Mouse (Mus musculus): ENCODE data around the gene Rras. TPM values are rescaled to one million over a fixed set of nuclear protein-coding genes. Genes with fewer than 3 reads are reported as not detected.
A peak's percentile ranks its signal among the peaks of the same experiment; 100 is the strongest.
"Not testable (repeated sequence)": the region's sequence is repeated elsewhere in the genome, so short reads cannot be mapped to it uniquely, and the experiment has no call there.

Rras gene
- polyA plus RNA-seq, 1 experiment from 2014 or later = 17.7 TPM

GRCm38 (mm10) chr7:45015957-45016612, 1.7 kb upstream of the Rras start, which contains the start of gene Scaf1:
Scaf1 (minus strand) TSS chr7:45016363.
- DNase-seq (ENCODE audit: low spot score) (peak; percentile 100), ATAC-seq (ENCODE audit: insufficient read depth, low FRiP score, low TSS enrichment) (peak; percentile 90)
- peak within 1 kb of the TSS; percentile 72 for H3K27ac ChIP-seq (ENCODE audit: low read depth, low read length)
- H3K9ac ChIP-seq (ENCODE audit: low read length) = peak within 1 kb of the TSS; percentile 93
- H3K36me3 ChIP-seq (ENCODE audit: control insufficient read depth, insufficient read depth, low read length) = peaks cover 15% of the 10 kb centered on the region
- peak within 1 kb of the TSS; percentile 76 for H3K4me3 ChIP-seq (ENCODE audit: low read depth, low read length)
- no peaks in the 10 kb centered on the region for H3K9me3 ChIP-seq (ENCODE audit: control insufficient read depth, low read length)
- H3K4me2 ChIP-seq (ENCODE audit: low read depth) = peak within 1 kb of the TSS; percentile 84
- 1% methylated on average over 69 of the region's 69 CpGs for WGBS
- peaks cover 12% of the 10 kb centered on the region for H3K4me1 ChIP-seq (ENCODE audit: control insufficient read depth, insufficient read depth, low read length)
- H3K27me3 ChIP-seq (ENCODE audit: control insufficient read depth, insufficient read depth, low read length) = no peaks in the 10 kb centered on the region

DNA sequence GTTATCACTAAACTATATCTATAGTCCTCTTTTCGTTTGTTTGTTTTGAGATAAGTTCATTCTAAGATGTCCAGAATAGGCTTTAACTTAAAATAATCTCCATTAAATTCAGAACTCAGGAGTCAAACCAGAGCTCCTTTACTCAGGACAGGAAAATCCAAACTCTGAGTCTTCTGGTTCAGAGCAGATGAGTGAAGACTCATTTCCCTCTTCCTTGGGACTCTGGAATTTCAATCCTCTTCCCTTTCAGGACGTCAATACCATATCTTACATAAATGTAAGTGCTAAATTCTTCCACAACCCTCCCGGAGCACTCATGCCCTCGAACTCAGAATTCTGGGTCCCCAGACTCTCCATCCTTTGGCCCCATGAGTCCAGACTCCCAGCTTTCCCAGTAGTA, 1.0 kb upstream of the Rras start:
- peak overlapping the region; percentile 84 for H3K4me2 ChIP-seq (ENCODE audit: low read depth)
- 2% methylated on average over 4 of the region's 4 CpGs for WGBS
- peak overlapping the region; percentile 72 for H3K27ac ChIP-seq (ENCODE audit: low read depth, low read length)
- no peaks in the 10 kb centered on the region for H3K9me3 ChIP-seq (ENCODE audit: control insufficient read depth, low read length)
- peak overlapping the region; percentile 69; the same call in 1 of the 2 replicates for H3K9ac ChIP-seq (ENCODE audit: low read length)
- H3K4me3 ChIP-seq (ENCODE audit: low read depth, low read length) = peak overlapping the region; percentile 76
- DNase-seq (ENCODE audit: low spot score) = no peak
- H3K36me3 ChIP-seq (ENCODE audit: control insufficient read depth, insufficient read depth, low read length) = peaks cover 11% of the 10 kb centered on the region
- ATAC-seq (ENCODE audit: insufficient read depth, low FRiP score, low TSS enrichment) = no peak
- H3K4me1 ChIP-seq (ENCODE audit: control insufficient read depth, insufficient read depth, low read length) = peaks cover 12% of the 10 kb centered on the region
- H3K27me3 ChIP-seq (ENCODE audit: control insufficient read depth, insufficient read depth, low read length) = no peaks in the 10 kb centered on the region

DNA sequence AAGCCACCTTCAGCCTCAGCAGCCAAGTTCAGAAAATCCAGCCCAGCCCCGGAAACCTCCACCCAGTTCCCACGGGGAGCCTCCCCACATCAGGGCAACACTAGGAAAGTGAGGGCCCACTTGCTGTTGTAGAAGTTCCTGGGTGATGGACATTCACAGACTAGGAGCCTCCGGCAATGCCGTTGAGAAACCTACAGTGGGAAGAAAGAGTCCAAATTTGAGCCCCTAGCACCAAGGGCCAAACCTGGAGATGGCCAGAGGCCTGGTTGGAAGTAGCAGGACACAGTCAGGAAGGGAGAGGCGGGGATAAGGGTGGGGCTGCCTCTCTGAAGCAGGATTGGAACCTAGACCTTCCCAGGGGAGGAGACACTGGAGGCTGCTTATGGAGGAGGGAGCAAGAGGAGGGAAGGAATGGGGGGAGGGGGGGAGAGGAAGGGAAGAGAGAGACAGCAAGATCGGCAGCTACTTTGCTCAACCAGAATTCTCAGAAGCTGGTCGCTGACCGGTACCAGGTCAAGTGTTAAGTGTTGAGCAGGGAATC, 1.3 kb downstream of the Rras start:
- Histone ChIP-seq H3K9me3 (ENCODE audit: control insufficient read depth, low read length) (no peaks in the 10 kb centered on the region), H3K27ac (ENCODE audit: low read depth, low read length) (no peak overlapping the region), H3K27me3 (ENCODE audit: control insufficient read depth, insufficient read depth, low read length) (no peaks in the 10 kb centered on the region), H3K9ac (ENCODE audit: low read length) (no peak overlapping the region), H3K4me1 (ENCODE audit: control insufficient read depth, insufficient read depth, low read length) (peaks cover 12% of the 10 kb centered on the region), H3K4me3 (ENCODE audit: low read depth, low read length) (no peak overlapping the region), H3K4me2 (ENCODE audit: low read depth) (no peak overlapping the region), H3K36me3 (ENCODE audit: control insufficient read depth, insufficient read depth, low read length) (no peaks in the 10 kb centered on the region; the same call in 1 of the 2 replicates)
- DNase-seq (ENCODE audit: low spot score) (no peak), ATAC-seq (ENCODE audit: insufficient read depth, low FRiP score, low TSS enrichment) (no peak)
- 38% methylated on average over 8 of the region's 8 CpGs for WGBS

- Histone ChIP-seq H3K27ac (ENCODE audit: low read depth, low read length) (no peak overlapping the region), H3K27me3 (ENCODE audit: control insufficient read depth, insufficient read depth, low read length) (no peaks in the 10 kb centered on the region), H3K36me3 (ENCODE audit: control insufficient read depth, insufficient read depth, low read length) (no peaks in the 10 kb centered on the region), H3K4me2 (ENCODE audit: low read depth) (no peak overlapping the region), H3K9me3 (ENCODE audit: control insufficient read depth, low read length) (no peaks in the 10 kb centered on the region), H3K4me3 (ENCODE audit: low read depth, low read length) (no peak overlapping the region), H3K9ac (ENCODE audit: low read length) (no peak overlapping the region), H3K4me1 (ENCODE audit: control insufficient read depth, insufficient read depth, low read length) (peaks cover 5% of the 10 kb centered on the region; the same call in 1 of the 2 replicates)
- no peak for DNase-seq (ENCODE audit: low spot score)
- 70% methylated on average over 9 of the region's 9 CpGs for WGBS
- ATAC-seq (ENCODE audit: insufficient read depth, low FRiP score, low TSS enrichment) = no peak
These were observed 2.5 kb downstream of the Rras start for GRCm38 (mm10) chr7:45020225-45020624.

- DNase-seq (ENCODE audit: low spot score); H3K4me3 ChIP-seq (ENCODE audit: low read depth, low read length); H3K4me1 ChIP-seq (ENCODE audit: control insufficient read depth, insufficient read depth, low read length); ATAC-seq (ENCODE audit: insufficient read depth, low FRiP score, low TSS enrichment); H3K9me3 ChIP-seq (ENCODE audit: control insufficient read depth, low read length); H3K27me3 ChIP-seq (ENCODE audit: control insufficient read depth, insufficient read depth, low read length); H3K9ac ChIP-seq (ENCODE audit: low read length); H3K27ac ChIP-seq (ENCODE audit: low read depth, low read length); H3K4me2 ChIP-seq (ENCODE audit: low read depth): not testable (repeated sequence)
- peaks cover 12% of the 10 kb centered on the region for H3K36me3 ChIP-seq (ENCODE audit: control insufficient read depth, insufficient read depth, low read length)
- WGBS = 79% methylated on average over 5 of the region's 5 CpGs
These were observed 6.0 kb downstream of the Rras start for GRCm38 (mm10) chr7:45023711-45024110.

GRCm38 (mm10) chr7:45024281-45025248, 6.8 kb downstream of the Rras start:
- H3K9ac ChIP-seq (ENCODE audit: low read length) = no peak overlapping the region
- DNase-seq (ENCODE audit: low spot score) (no peak), ATAC-seq (ENCODE audit: insufficient read depth, low FRiP score, low TSS enrichment) (no peak)
- H3K27me3 ChIP-seq (ENCODE audit: control insufficient read depth, insufficient read depth, low read length) = no peaks in the 10 kb centered on the region
- H3K9me3 ChIP-seq (ENCODE audit: control insufficient read depth, low read length) = no peaks in the 10 kb centered on the region
- 88% methylated on average over 15 of the region's 15 CpGs for WGBS
- H3K36me3 ChIP-seq (ENCODE audit: control insufficient read depth, insufficient read depth, low read length) = peaks cover 18% of the 10 kb centered on the region
- H3K27ac ChIP-seq (ENCODE audit: low read depth, low read length) = no peak overlapping the region
- H3K4me1 ChIP-seq (ENCODE audit: control insufficient read depth, insufficient read depth, low read length) = no peaks in the 10 kb centered on the region
- no peak overlapping the region for H3K4me3 ChIP-seq (ENCODE audit: low read depth, low read length)
- H3K4me2 ChIP-seq (ENCODE audit: low read depth) = no peak overlapping the region

DNA sequence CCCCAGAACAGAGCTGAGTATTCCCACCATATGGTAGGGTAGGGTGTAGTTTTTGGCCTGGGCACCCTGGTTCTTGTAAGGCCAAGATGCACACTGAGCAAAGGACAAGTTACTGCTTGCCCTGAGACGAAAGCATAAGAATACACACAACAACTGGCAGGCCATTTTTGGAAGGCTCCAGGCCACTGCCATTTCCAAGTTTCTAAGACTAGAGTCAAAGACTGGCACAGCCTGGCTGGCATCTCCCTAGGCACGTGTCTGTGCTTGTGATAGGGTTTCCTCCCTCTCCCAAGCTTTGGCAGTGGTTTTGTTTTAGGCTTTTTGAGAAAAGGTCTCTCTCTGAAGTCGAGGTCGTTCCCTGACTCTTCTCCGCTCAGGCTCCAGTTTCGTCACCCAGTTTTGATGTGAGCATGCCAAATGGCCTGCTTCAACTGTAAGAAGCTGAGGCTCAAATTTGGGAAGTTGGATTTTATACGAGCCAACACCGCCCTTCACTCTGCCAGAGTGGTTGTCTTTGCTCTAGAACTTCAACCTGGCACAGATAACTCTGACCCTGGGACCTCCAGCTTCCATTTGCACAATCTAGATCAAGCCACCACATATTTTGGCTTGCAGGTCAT, 8.0 kb downstream of the Rras start:
- 80% methylated on average over 8 of the region's 8 CpGs for WGBS
- H3K9me3 ChIP-seq (ENCODE audit: control insufficient read depth, low read length) = no peaks in the 10 kb centered on the region

GRCm38 (mm10) chr7:45026256-45026655, 8.5 kb downstream of the Rras start:
- Histone ChIP-seq H3K9ac (ENCODE audit: low read length) (no peak overlapping the region), H3K9me3 (ENCODE audit: control insufficient read depth, low read length) (no peaks in the 10 kb centered on the region), H3K4me2 (ENCODE audit: low read depth) (no peak overlapping the region), H3K4me3 (ENCODE audit: low read depth, low read length) (no peak overlapping the region), H3K27me3 (ENCODE audit: control insufficient read depth, insufficient read depth, low read length) (no peaks in the 10 kb centered on the region), H3K36me3 (ENCODE audit: control insufficient read depth, insufficient read depth, low read length) (peaks cover 28% of the 10 kb centered on the region), H3K27ac (ENCODE audit: low read depth, low read length) (no peak overlapping the region), H3K4me1 (ENCODE audit: control insufficient read depth, insufficient read depth, low read length) (no peaks in the 10 kb centered on the region)
- DNase-seq (ENCODE audit: low spot score) (no peak), ATAC-seq (ENCODE audit: insufficient read depth, low FRiP score, low TSS enrichment) (peak; percentile 15; the same call in 1 of the 2 replicates)
- WGBS = 51% methylated on average over 2 of the region's 2 CpGs

More for the DNA sequence above, 8.0 kb downstream of the Rras start:
- H3K27me3 ChIP-seq (ENCODE audit: control insufficient read depth, insufficient read depth, low read length) = no peaks in the 10 kb centered on the region
- H3K4me1 ChIP-seq (ENCODE audit: control insufficient read depth, insufficient read depth, low read length) = no peaks in the 10 kb centered on the region
- no peak overlapping the region for H3K27ac ChIP-seq (ENCODE audit: low read depth, low read length)
- no peak for DNase-seq (ENCODE audit: low spot score)
- no peak for ATAC-seq (ENCODE audit: insufficient read depth, low FRiP score, low TSS enrichment)
- H3K4me2 ChIP-seq (ENCODE audit: low read depth) = no peak overlapping the region
- no peak overlapping the region for H3K4me3 ChIP-seq (ENCODE audit: low read depth, low read length)
- peaks cover 24% of the 10 kb centered on the region for H3K36me3 ChIP-seq (ENCODE audit: control insufficient read depth, insufficient read depth, low read length)
- H3K9ac ChIP-seq (ENCODE audit: low read length) = no peak overlapping the region

All from neural tube, embryonic 11.5 days (tissue).